9 mouse cellular contexts compared by ENCODE assay signal in the genomic region with DNA sequence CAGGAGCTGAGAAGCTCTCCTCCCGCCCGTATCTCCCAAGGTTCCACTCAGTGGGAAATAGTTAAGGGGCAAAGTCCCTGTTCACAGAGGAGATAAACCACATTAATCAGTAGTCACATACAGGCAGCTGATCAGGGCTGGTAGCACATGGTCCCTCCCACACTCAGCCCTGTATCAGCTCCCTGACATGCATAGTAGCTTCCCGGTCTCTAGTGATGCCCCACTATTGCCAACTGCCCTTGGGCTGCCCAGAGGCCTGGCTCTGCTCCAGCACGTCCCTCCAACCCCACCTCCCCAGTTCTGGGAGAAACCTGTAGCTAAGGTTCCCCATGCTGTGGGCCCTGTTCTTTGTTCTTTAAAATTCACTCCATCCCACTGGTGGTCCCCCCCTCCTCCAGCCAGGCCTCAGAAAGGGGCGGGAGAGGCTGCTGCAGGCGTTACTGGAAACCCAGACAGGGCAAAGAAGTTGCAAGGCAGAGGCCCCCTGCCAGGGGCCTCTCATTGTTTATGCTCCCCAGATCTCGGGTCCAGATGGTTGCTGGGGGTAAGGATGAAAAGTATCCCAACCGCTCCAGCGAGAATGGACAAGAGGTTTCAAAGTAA. TPM values are rescaled to one million over a fixed set of nuclear protein-coding genes. Genes with fewer than 3 reads are reported as not detected.
DNase-seq lines count a peak whose midpoint lies in the region; ATAC-seq and TF ChIP-seq lines count a peak whose summit lies in the region.
"Had no signal": no experiment of that assay in that cellular context is flagged by ENCODE, and none has a peak within 500 bp of the region (broad histone marks: within the 10 kb centered on the region; RNA-seq: fewer than 3 reads in every experiment).

No protein-coding gene starts in this region.

- peaks cover 56% of the 10 kb centered on the region for H3K4me1 ChIP-seq in embryonic facial prominence, embryonic 15.5 days
- peaks cover 39% of the 10 kb centered on the region for H3K4me1 ChIP-seq in kidney, embryonic 14.5 days (ENCODE audit: control insufficient read depth, insufficient read depth, low read length)
- H3K4me1 ChIP-seq in midbrain, embryonic 12.5 days: peaks cover 51% of the 10 kb centered on the region

- no peak for TF ChIP-seq CTCF in gastrocnemius, adult 2 months (IDR thresholded peaks at IDR 0.05)

- DNase-seq in gastrocnemius, adult 2 months: peak; percentile 14
- no peak for DNase-seq in gastrocnemius, adult 18-20 months (ENCODE audit: low spot score)
- peak; percentile 45 for DNase-seq in ES-CJ7 (ENCODE audit: low read depth, low spot score)
- no peak for DNase-seq in urinary bladder, postnatal 25 days (ENCODE audit: low spot score)

- H3K4me2 ChIP-seq in embryonic facial prominence, embryonic 15.5 days (replicated peaks): peak overlapping the region; percentile 78
- H3K4me2 ChIP-seq in kidney, embryonic 14.5 days (replicated peaks; ENCODE audit: low read depth, low read length): peak overlapping the region; percentile 77
- H3K4me2 ChIP-seq in midbrain, embryonic 12.5 days (replicated peaks): peak overlapping the region; percentile 76

- no peaks in the 10 kb centered on the region for H3K27me3 ChIP-seq in embryonic facial prominence, embryonic 15.5 days
- no peaks in the 10 kb centered on the region for H3K27me3 ChIP-seq in kidney, embryonic 14.5 days (ENCODE audit: control insufficient read depth, insufficient read depth, low read length)
- H3K27me3 ChIP-seq in midbrain, embryonic 12.5 days: no peaks in the 10 kb centered on the region
- H3K27me3 ChIP-seq: CH12.LX had no signal

- H3K27ac ChIP-seq in gastrocnemius, adult 2 months: peak overlapping the region; percentile 95
- H3K27ac ChIP-seq in embryonic facial prominence, embryonic 15.5 days (replicated peaks): peak overlapping the region; percentile 99
- peak overlapping the region; percentile 96 for H3K27ac ChIP-seq in kidney, embryonic 14.5 days (ENCODE audit: low read depth, low read length)
- H3K27ac ChIP-seq in midbrain, embryonic 12.5 days (replicated peaks): peak overlapping the region; percentile 93

- 5% methylated on average over 9 of the region's 9 CpGs for WGBS in embryonic facial prominence, embryonic 15.5 days
- WGBS in kidney, embryonic 14.5 days: 3% methylated on average over 9 of the region's 9 CpGs
- WGBS in midbrain, embryonic 12.5 days: 1% methylated on average over 9 of the region's 9 CpGs

- peak overlapping the region; percentile 94 for H3K4me3 ChIP-seq in gastrocnemius, adult 2 months
- peak overlapping the region; percentile 84 for H3K4me3 ChIP-seq in embryonic facial prominence, embryonic 15.5 days (replicated peaks)
- peak overlapping the region; percentile 88 for H3K4me3 ChIP-seq in kidney, embryonic 14.5 days (ENCODE audit: low read length)
- H3K4me3 ChIP-seq in midbrain, embryonic 12.5 days: peak overlapping the region; percentile 84

- peak overlapping the region; percentile 84 for H3K9ac ChIP-seq in embryonic facial prominence, embryonic 15.5 days
- peak overlapping the region; percentile 90 for H3K9ac ChIP-seq in kidney, embryonic 14.5 days (ENCODE audit: low read depth, low read length)
- peak overlapping the region; percentile 92 for H3K9ac ChIP-seq in midbrain, embryonic 12.5 days (replicated peaks)

- ATAC-seq in embryonic facial prominence, embryonic 15.5 days (ENCODE audit: insufficient number of reproducible peaks, low FRiP score, low TSS enrichment, low read depth): no peak; the same call in 1 of the 2 replicates
- no peak for ATAC-seq in kidney, embryonic 14.5 days (ENCODE audit: low FRiP score, low TSS enrichment)
- ATAC-seq in midbrain, embryonic 12.5 days (ENCODE audit: low FRiP score, low read depth): peak; percentile 36
- no peak for ATAC-seq in CD4-positive, CD25-positive, alpha-beta regulatory T cell, adult 4 months

- no peaks in the 10 kb centered on the region for H3K9me3 ChIP-seq in embryonic facial prominence, embryonic 15.5 days (replicated peaks)
- no peaks in the 10 kb centered on the region for H3K9me3 ChIP-seq in kidney, embryonic 14.5 days (ENCODE audit: control insufficient read depth, low read length)
- H3K9me3 ChIP-seq in midbrain, embryonic 12.5 days: no peaks in the 10 kb centered on the region

- 0 out of 2 replicates have a peak, but pooled peaks cover 3% of the 10 kb centered on the region for H3K36me3 ChIP-seq in embryonic facial prominence, embryonic 15.5 days
- peaks cover 13% of the 10 kb centered on the region for H3K36me3 ChIP-seq in kidney, embryonic 14.5 days (ENCODE audit: control insufficient read depth, insufficient read depth, low read length)
- peaks cover 22% of the 10 kb centered on the region; the same call in 1 of the 2 replicates for H3K36me3 ChIP-seq in midbrain, embryonic 12.5 days

- intact Hi-C loops in gastrocnemius, adult 2 months (cut with DNase I): loop anchor here (2.0 to 5.0 kb wide), 3 partner anchors 48 to 103 kb away; a partner anchor contains a TSS

RNA-seq across cellular contexts. Expression of a gene that starts 1.8 kb away (rescaled TPM):
- total RNA-seq in gastrocnemius, adult 2 months (2021): 1 to 10 TPM; 5.2 to 9.1 TPM
- 1 to 10 TPM; 4.5 to 7.4 TPM for total RNA-seq in gastrocnemius, adult 18-20 months (2021)
- polyA plus RNA-seq in embryonic facial prominence, embryonic 15.5 days (2015; fragmentation: Nextera tagmentation; extraction: Ambion mirVana): 82.2 and 86.2 TPM in 2 replicates
- 36.0 and 45.4 TPM in 2 replicates for polyA plus RNA-seq in kidney, embryonic 14.5 days (2014; fragmentation: Nextera tagmentation; extraction: Ambion mirVana)
- polyA plus RNA-seq in midbrain, embryonic 12.5 days (2016; fragmentation: Nextera tagmentation; extraction: Ambion mirVana): 102 and 104 TPM in 2 replicates
- polyA plus RNA-seq in CD4-positive, CD25-positive, alpha-beta regulatory T cell, adult 4 months (2017; shearing (Covaris generic)): 1 to 10 TPM; 2.1 to 2.3 TPM

RNA-seq across cellular contexts. Expression of a gene that starts 40.0 kb away (rescaled TPM):
- total RNA-seq in gastrocnemius, adult 2 months (2021): not detected
- total RNA-seq in gastrocnemius, adult 18-20 months (2021): not detected
- polyA plus RNA-seq in embryonic facial prominence, embryonic 15.5 days (2015; fragmentation: Nextera tagmentation; extraction: Ambion mirVana): 1.6 and 2.1 TPM in 2 replicates
- 0.90 and 1.4 TPM in 2 replicates for polyA plus RNA-seq in kidney, embryonic 14.5 days (2014; fragmentation: Nextera tagmentation; extraction: Ambion mirVana)
- polyA plus RNA-seq in midbrain, embryonic 12.5 days (2016; fragmentation: Nextera tagmentation; extraction: Ambion mirVana): 0.48 and 0.50 TPM in 2 replicates
- polyA plus RNA-seq in CD4-positive, CD25-positive, alpha-beta regulatory T cell, adult 4 months (2017; shearing (Covaris generic)): 1 to 10 TPM in 1 of 2 experiments, not detected in 1; 1.0 TPM

Comparison
In these comparisons a context has a peak if more than half of its experiments do, and no peak if none do; other contexts are left out.
1. DNase-seq: peak in gastrocnemius, adult 2 months (single experiment) and ES-CJ7 (single experiment); none in gastrocnemius, adult 18-20 months (single experiment) and urinary bladder, postnatal 25 days (single experiment).
2. RNA of a gene that starts 1.8 kb away (polyA plus RNA-seq): 102 to 104 TPM in midbrain, embryonic 12.5 days, 82.2 to 86.2 TPM in embryonic facial prominence, embryonic 15.5 days and 36.0 to 45.4 TPM in kidney, embryonic 14.5 days; 2.1 to 2.3 TPM in CD4-positive, CD25-positive, alpha-beta regulatory T cell, adult 4 months; every median in the first group is over 10 times any median in the second.
3. Peak in every context shown above with its lines, with median percentiles within 50 percentile points of each other: H3K27ac ChIP-seq, H3K4me3 ChIP-seq, H3K4me2 ChIP-seq and H3K9ac ChIP-seq.